Mouse (Mus musculus) effector memory CD4-positive, alpha-beta T cell, adult 7 months (primary cell): ENCODE data around the gene Adam25. TPM values are rescaled to one million over a fixed set of nuclear protein-coding genes. Genes with fewer than 3 reads are reported as not detected.

ENCODE experiments used
- polyA plus RNA-seq: library from polyadenylated mRNA; unstranded; fragments of 100-300 nt; shearing (Covaris generic); gene quantifications from one replicate; pipeline ENCODE4 v1.2.1, GENCODE M21; 2017

Adam25 gene
- polyA plus RNA-seq: not detected

DNA sequence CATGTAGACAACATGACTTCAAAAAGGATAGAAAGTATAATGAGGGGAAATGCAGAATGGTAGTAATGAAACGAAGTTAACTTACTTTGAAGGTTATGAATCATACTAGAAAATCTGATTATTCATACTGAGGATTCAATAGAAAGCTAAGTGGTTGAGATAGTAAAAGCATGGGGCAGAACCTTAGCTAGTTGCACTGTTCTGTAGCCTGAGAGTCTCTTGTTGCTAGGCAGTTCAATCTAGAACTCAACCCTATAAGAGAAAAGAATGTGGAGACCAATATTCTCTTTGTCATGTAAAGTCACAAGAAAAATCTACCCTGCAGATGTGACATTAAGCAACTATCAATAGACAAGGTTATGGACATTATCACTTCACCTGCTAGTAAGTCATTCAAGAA, at the start of gene Adam25:
Adam25 (plus strand) TSS at position 301 of the 400 bp plus-strand sequence.

DNA sequence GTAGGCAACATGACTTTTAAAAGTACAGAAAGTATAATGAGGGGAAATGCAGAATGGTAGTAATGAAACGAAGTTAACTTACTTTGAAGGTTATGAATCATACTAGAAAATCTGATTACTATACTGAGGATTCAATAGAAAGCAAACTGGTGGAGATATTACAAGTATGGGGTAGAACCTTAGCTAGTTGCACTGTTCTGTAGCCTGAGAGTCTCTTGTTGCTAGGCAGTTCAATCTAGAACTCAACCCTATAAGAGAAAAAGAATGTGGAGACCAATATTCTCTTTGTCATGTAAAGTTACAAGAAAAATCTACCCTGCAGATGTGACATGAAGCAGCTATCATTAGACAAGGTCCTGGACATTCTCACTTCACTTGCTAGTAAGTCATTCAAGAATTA, 41.0 kb downstream of the Adam25 start, which contains the start of gene Adam20:
Adam20 (plus strand) TSS at position 301 of the 400 bp plus-strand sequence.

Other genes with a start within 250 kb of the Adam25 start
- gene Adam24, start 77.1 kb upstream of the Adam25 start, polyA plus RNA-seq: not detected
- gene Adam20, start 41.1 kb downstream of the Adam25 start, polyA plus RNA-seq: 0.20 TPM
- not detected for gene Adam39, start 70.8 kb downstream of the Adam25 start, polyA plus RNA-seq